Mouse (Mus musculus): ENCODE results near the gene Aatk. TPM values are rescaled to one million over a fixed set of nuclear protein-coding genes. Genes with fewer than 3 reads are reported as not detected.

The Aatk gene
- polyA plus RNA-seq, 1 experiment = 0.81 TPM

- Histone ChIP-seq H3K9ac (ENCODE audit: low read depth, poor library complexity, severe bottlenecking) (no peak overlapping the region), H3K4me1 (ENCODE audit: control insufficient read depth, insufficient read depth, low read length) (peaks cover under 1% of the 10 kb centered on the region), H3K27me3 (ENCODE audit: control insufficient read depth, insufficient read depth, low read length, poor library complexity, severe bottlenecking) (no peaks in the 10 kb centered on the region), H3K27ac (ENCODE audit: insufficient read depth, low read length) (no peak overlapping the region), H3K4me3 (ENCODE audit: low read depth, low read length) (no peak overlapping the region), H3K36me3 (ENCODE audit: control insufficient read depth, insufficient read depth, low read length, poor library complexity, severe bottlenecking) (no peaks in the 10 kb centered on the region), H3K9me3 (replicated peaks; ENCODE audit: control insufficient read depth, insufficient read depth, low read length, poor library complexity, severe bottlenecking) (no peaks in the 10 kb centered on the region)
- no peak for TF ChIP-seq EP300 (IDR thresholded peaks at IDR 0.05; ENCODE audit: insufficient read depth, low read depth, low read length)
- TF ChIP-seq POLR2A (IDR thresholded peaks at IDR 0.05; ENCODE audit: insufficient read depth, low read length) = no peak
- no peak for TF ChIP-seq CTCF (IDR thresholded peaks at IDR 0.05; ENCODE audit: low read depth, low read length)
Measured at GRCm38 (mm10) chr11:120034306-120034705, 12.7 kb downstream of the Aatk start.

- H3K9me3 ChIP-seq (replicated peaks; ENCODE audit: control insufficient read depth, insufficient read depth, low read length, poor library complexity, severe bottlenecking) = no peaks in the 10 kb centered on the region
- TF ChIP-seq POLR2A (IDR thresholded peaks at IDR 0.05; ENCODE audit: insufficient read depth, low read length) (no peak), CTCF (IDR thresholded peaks at IDR 0.05; ENCODE audit: low read depth, low read length) (no peak), EP300 (IDR thresholded peaks at IDR 0.05; ENCODE audit: insufficient read depth, low read depth, low read length) (no peak)
- H3K36me3 ChIP-seq (ENCODE audit: control insufficient read depth, insufficient read depth, low read length, poor library complexity, severe bottlenecking) = no peaks in the 10 kb centered on the region
- H3K27me3 ChIP-seq (ENCODE audit: control insufficient read depth, insufficient read depth, low read length, poor library complexity, severe bottlenecking) = no peaks in the 10 kb centered on the region
- H3K4me3 ChIP-seq (ENCODE audit: low read depth, low read length) = no peak overlapping the region
- no peak overlapping the region for H3K27ac ChIP-seq (ENCODE audit: insufficient read depth, low read length)
- H3K9ac ChIP-seq (ENCODE audit: low read depth, poor library complexity, severe bottlenecking) = no peak overlapping the region
- H3K4me1 ChIP-seq (ENCODE audit: control insufficient read depth, insufficient read depth, low read length) = peaks cover 2% of the 10 kb centered on the region
Measured at GRCm38 (mm10) chr11:120033473-120033872, 13.5 kb downstream of the Aatk start.

- Histone ChIP-seq H3K36me3 (ENCODE audit: control insufficient read depth, insufficient read depth, low read length, poor library complexity, severe bottlenecking) (no peaks in the 10 kb centered on the region), H3K27me3 (ENCODE audit: control insufficient read depth, insufficient read depth, low read length, poor library complexity, severe bottlenecking) (no peaks in the 10 kb centered on the region), H3K4me3 (ENCODE audit: low read depth, low read length) (no peak overlapping the region), H3K4me1 (ENCODE audit: control insufficient read depth, insufficient read depth, low read length) (peaks cover 2% of the 10 kb centered on the region), H3K27ac (ENCODE audit: insufficient read depth, low read length) (no peak overlapping the region), H3K9me3 (replicated peaks; ENCODE audit: control insufficient read depth, insufficient read depth, low read length, poor library complexity, severe bottlenecking) (no peaks in the 10 kb centered on the region), H3K9ac (ENCODE audit: low read depth, poor library complexity, severe bottlenecking) (no peak overlapping the region)
- no peak for TF ChIP-seq CTCF (IDR thresholded peaks at IDR 0.05; ENCODE audit: low read depth, low read length)
- TF ChIP-seq EP300 (IDR thresholded peaks at IDR 0.05; ENCODE audit: insufficient read depth, low read depth, low read length) = no peak
- no peak for TF ChIP-seq POLR2A (IDR thresholded peaks at IDR 0.05; ENCODE audit: insufficient read depth, low read length)
Measured at GRCm38 (mm10) chr11:120032052-120032451, 14.9 kb downstream of the Aatk start.

GRCm38 (mm10) chr11:120030145-120030901 is 16.6 kb downstream of the Aatk start:
- Histone ChIP-seq H3K9ac (ENCODE audit: low read depth, poor library complexity, severe bottlenecking) (no peak overlapping the region), H3K4me1 (ENCODE audit: control insufficient read depth, insufficient read depth, low read length) (peaks cover 2% of the 10 kb centered on the region), H3K36me3 (ENCODE audit: control insufficient read depth, insufficient read depth, low read length, poor library complexity, severe bottlenecking) (no peaks in the 10 kb centered on the region), H3K4me3 (ENCODE audit: low read depth, low read length) (no peak overlapping the region), H3K27ac (ENCODE audit: insufficient read depth, low read length) (no peak overlapping the region), H3K9me3 (replicated peaks; ENCODE audit: control insufficient read depth, insufficient read depth, low read length, poor library complexity, severe bottlenecking) (no peaks in the 10 kb centered on the region), H3K27me3 (ENCODE audit: control insufficient read depth, insufficient read depth, low read length, poor library complexity, severe bottlenecking) (no peaks in the 10 kb centered on the region)
- TF ChIP-seq CTCF (IDR thresholded peaks at IDR 0.05; ENCODE audit: low read depth, low read length) = peak; percentile 63
- no peak for TF ChIP-seq EP300 (IDR thresholded peaks at IDR 0.05; ENCODE audit: insufficient read depth, low read depth, low read length)

GRCm38 (mm10) chr11:120029431-120030144 is 17.4 kb downstream of the Aatk start:
- H3K9me3 ChIP-seq (replicated peaks; ENCODE audit: control insufficient read depth, insufficient read depth, low read length, poor library complexity, severe bottlenecking) = no peaks in the 10 kb centered on the region
- no peak overlapping the region for H3K9ac ChIP-seq (ENCODE audit: low read depth, poor library complexity, severe bottlenecking)
- TF ChIP-seq EP300 (IDR thresholded peaks at IDR 0.05; ENCODE audit: insufficient read depth, low read depth, low read length) (peak; percentile 41; the same call in 1 of the 2 replicates), POLR2A (IDR thresholded peaks at IDR 0.05; ENCODE audit: insufficient read depth, low read length) (no peak), CTCF (IDR thresholded peaks at IDR 0.05; ENCODE audit: low read depth, low read length) (no peak)
- peaks cover 2% of the 10 kb centered on the region for H3K4me1 ChIP-seq (ENCODE audit: control insufficient read depth, insufficient read depth, low read length)
- no peak overlapping the region for H3K27ac ChIP-seq (ENCODE audit: insufficient read depth, low read length)
- no peak overlapping the region for H3K4me3 ChIP-seq (ENCODE audit: low read depth, low read length)
- H3K36me3 ChIP-seq (ENCODE audit: control insufficient read depth, insufficient read depth, low read length, poor library complexity, severe bottlenecking) = no peaks in the 10 kb centered on the region
- no peaks in the 10 kb centered on the region for H3K27me3 ChIP-seq (ENCODE audit: control insufficient read depth, insufficient read depth, low read length, poor library complexity, severe bottlenecking)
